Mouse (Mus musculus) liver, embryonic 14.5 days (tissue): ENCODE data around the gene Rab34. TPM values are rescaled to one million over a fixed set of nuclear protein-coding genes. Genes with fewer than 3 reads are reported as not detected.

Experiments
- ATAC-seq: fragments of 200-750 bp; cut with Nextera tagmentation; 2 replicates; pipeline ENCODE4 v1.8.0; 2017; ENCODE audit warnings: moderate number of reproducible peaks, mild to moderate bottlenecking, moderate library complexity; ENCODE audit not compliant: insufficient read depth
- DNase-seq, 3 experiments: peaks; one replicate each; pipeline ENCODE4 v3.0.0-alpha.2; 2012 to 2013; ENCODE audit warnings: low read depth in 3 of 3, low spot score in 3 of 3
- H3K27ac ChIP-seq: fragments of 300-500 bp; sonication (generic); 2 replicates; pipeline ENCODE4 v1.5.1; 2014; ENCODE audit warnings: moderate library complexity, mild to moderate bottlenecking, control low read depth, inconsistent platforms
- H3K27me3 ChIP-seq: fragments of 300-500 bp; sonication (generic); 2 replicates; pipeline ENCODE4 v1.6.1; 2014; ENCODE audit warnings: mild to moderate bottlenecking, low read length, moderate library complexity; ENCODE audit not compliant: control insufficient read depth, insufficient read depth
- H3K36me3 ChIP-seq: fragments of 300-500 bp; sonication (generic); replicated peaks from 2 replicates; pipeline ENCODE4 v1.6.1; 2014; ENCODE audit warnings: low read depth; ENCODE audit not compliant: control insufficient read depth, insufficient read depth
- H3K4me1 ChIP-seq, 2 experiments: fragments of 200-500 bp in 1 of 2; fragments of 300-500 bp in 1 of 2; sonication (generic) in 1 of 2; replicated peaks; 2 replicates each; pipeline ENCODE4 v1.6.1; 2012 to 2014; ENCODE audit warnings: antibody characterized with exemption in 1 of 2, inconsistent platforms in 1 of 2, low read length in 1 of 2; ENCODE audit not compliant: control insufficient read depth in 2 of 2, insufficient read depth in 2 of 2
- H3K4me2 ChIP-seq: fragments of 300-500 bp; sonication (generic); 2 replicates; pipeline ENCODE4 v1.6.1; 2014; ENCODE audit warnings: low read depth, mild to moderate bottlenecking, control low read depth, moderate library complexity
- H3K4me3 ChIP-seq, 2 experiments: fragments of 200-500 bp in 1 of 2; fragments of 300-500 bp in 1 of 2; sonication (generic) in 1 of 2; 2 replicates each; pipeline ENCODE4 v1.5.1; 2012 to 2014; ENCODE audit warnings: low read depth in 2 of 2, low read length in 2 of 2, mild to moderate bottlenecking in 2 of 2, control low read depth in 1 of 2, inconsistent platforms in 1 of 2, moderate library complexity in 1 of 2; ENCODE audit not compliant: insufficient read depth in 1 of 2
- H3K9ac ChIP-seq: fragments of 300-500 bp; sonication (generic); replicated peaks from 2 replicates; pipeline ENCODE4 v1.6.1; 2014; ENCODE audit warnings: mild to moderate bottlenecking, control low read depth, moderate library complexity
- H3K9me3 ChIP-seq: fragments of 300-500 bp; sonication (generic); 2 replicates; pipeline ENCODE4 v1.6.1; 2016; ENCODE audit warnings: low read length, mixed read lengths; ENCODE audit not compliant: control insufficient read depth
- CTCF ChIP-seq: IDR thresholded peaks from 2 replicates; pipeline ENCODE4 v1.5.1; 2016; ENCODE audit warnings: antibody characterized with exemption, low read depth, control low read depth
- EP300 ChIP-seq: IDR thresholded peaks from 2 replicates; pipeline ENCODE4 v1.6.1; 2016; ENCODE audit warnings: antibody characterized with exemption, low read depth
- WGBS: fragments of 180-500 bp; shearing (Covaris S2); extraction: QIAGEN DNeasy Blood & Tissue Kit; methylation state at CpG from one replicate; pipeline ENCODE4 v1.1.7; 2014; ENCODE audit not compliant: insufficient replicate concordance; 5-methylcytosine and 5-hydroxymethylcytosine counted together
- polyA plus RNA-seq, 2 experiments: library from polyadenylated mRNA; depleted of rRNA in 1 of 2; stranded (reverse) in 1 of 2; unstranded in 1 of 2; fragments of >200 nt; fragmentation: Nextera tagmentation in 1 of 2; extraction: Ambion mirVana in 1 of 2; gene quantifications; 2 replicates each; pipeline versions ENCODE4 v1.2.1 to v1.2.3; 2012 to 2014

Rab34 gene
- polyA plus RNA-seq, 2 experiments: 7.1 to 11.3 TPM

DNA sequence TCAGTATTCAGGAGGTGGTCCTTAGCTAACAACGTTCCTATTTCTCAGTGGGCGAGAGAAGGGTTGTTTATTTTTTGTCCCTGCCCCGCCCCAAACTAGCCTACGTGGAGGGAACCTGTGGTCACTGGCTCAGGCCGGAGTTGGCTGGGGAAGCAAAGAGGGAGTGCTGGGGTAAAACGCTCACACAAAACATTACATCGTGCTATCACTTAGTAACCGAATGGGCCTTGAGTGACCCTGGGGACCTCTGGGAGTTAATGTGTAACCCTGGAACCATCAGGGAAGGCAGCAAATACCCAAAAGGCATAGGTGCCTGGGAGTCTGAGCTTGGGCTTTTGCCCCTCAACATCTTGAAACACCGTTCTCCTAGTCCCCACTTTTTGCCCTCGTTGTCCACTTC, 10.8 kb upstream of the Rab34 start:
- ATAC-seq (peak; percentile 21), DNase-seq (peak in 2 of 3 experiments; percentile 64 to 70)
- Histone ChIP-seq H3K36me3 (peaks cover 33% of the 10 kb centered on the region), H3K4me3 (peak overlapping the region; percentile 86 to 90), H3K9me3 (no peaks in the 10 kb centered on the region), H3K4me1 (peaks cover 21 to 28% of the 10 kb centered on the region in 2 experiments), H3K9ac (peak overlapping the region; percentile 99), H3K27ac (peak overlapping the region; percentile 96), H3K27me3 (no peaks in the 10 kb centered on the region), H3K4me2 (peak overlapping the region; percentile 99)
- WGBS: 0% methylated on average over 10 of the region's 10 CpGs
- TF ChIP-seq EP300: peak; percentile 22; the same call in 1 of the 2 replicates
- no peak for TF ChIP-seq CTCF

DNA sequence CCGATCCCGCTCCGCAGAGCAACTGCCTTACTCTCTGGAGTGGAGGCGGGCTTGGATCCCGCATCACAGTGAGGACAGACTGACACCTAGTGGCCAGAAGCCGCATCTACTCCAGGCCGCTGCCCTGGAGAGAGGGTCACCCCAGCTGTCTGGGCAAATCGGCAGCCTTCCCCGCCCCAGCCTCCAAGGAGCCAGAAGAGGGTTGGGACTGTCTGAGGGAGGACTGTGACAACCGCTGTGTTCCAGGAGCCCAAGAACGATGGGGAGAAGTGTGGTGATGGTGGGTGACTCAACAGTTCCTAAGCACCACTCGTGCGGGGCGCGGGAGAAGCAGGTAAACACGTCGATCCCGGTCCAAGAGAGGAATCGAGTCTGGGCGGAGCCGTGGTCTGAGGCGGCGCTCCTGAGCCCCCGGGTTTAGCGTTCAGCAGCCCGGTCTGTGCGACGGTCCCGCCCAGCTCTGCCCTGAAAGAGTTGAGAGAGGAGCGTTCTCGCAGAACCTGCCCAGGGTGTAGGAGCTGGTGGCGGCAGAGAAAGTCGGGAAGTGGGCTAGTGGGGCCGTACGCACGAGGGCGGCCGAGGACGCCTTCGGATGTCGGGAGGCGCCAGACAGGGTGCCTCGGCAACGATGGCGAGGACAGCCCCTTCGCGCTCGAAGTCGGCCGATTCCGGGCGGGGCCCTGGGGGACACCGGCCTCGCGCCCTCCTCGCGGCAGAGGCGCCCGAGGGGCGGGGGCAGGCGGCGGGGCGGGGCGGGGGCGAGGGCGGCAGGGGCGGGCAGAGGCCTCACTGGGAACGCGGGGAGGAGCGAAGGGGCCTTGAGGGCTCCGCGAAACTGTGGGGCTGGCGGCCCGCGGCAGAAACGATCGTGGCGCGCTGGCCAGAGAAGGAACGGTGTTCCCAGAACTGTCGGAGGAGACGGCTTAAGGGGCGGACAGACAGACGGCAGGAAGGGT, 10.0 kb upstream of the Rab34 start:
- Histone ChIP-seq H3K27me3 (no peaks in the 10 kb centered on the region), H3K4me1 (peaks cover 21 to 28% of the 10 kb centered on the region in 2 experiments), H3K4me3 (peak overlapping the region; percentile 86 to 90), H3K9ac (peak overlapping the region; percentile 99), H3K36me3 (peaks cover 34% of the 10 kb centered on the region), H3K4me2 (peak overlapping the region; percentile 99), H3K9me3 (no peaks in the 10 kb centered on the region), H3K27ac (peak overlapping the region; percentile 96)
- ATAC-seq: peak; percentile 77
- DNase-seq: peak; percentile 87 to 93 (median 91)
- peak; percentile 99 for TF ChIP-seq CTCF
- no peak; the same call in 1 of the 2 replicates for TF ChIP-seq EP300
- WGBS: under 1% methylated on average over 82 of the region's 84 CpGs

DNA sequence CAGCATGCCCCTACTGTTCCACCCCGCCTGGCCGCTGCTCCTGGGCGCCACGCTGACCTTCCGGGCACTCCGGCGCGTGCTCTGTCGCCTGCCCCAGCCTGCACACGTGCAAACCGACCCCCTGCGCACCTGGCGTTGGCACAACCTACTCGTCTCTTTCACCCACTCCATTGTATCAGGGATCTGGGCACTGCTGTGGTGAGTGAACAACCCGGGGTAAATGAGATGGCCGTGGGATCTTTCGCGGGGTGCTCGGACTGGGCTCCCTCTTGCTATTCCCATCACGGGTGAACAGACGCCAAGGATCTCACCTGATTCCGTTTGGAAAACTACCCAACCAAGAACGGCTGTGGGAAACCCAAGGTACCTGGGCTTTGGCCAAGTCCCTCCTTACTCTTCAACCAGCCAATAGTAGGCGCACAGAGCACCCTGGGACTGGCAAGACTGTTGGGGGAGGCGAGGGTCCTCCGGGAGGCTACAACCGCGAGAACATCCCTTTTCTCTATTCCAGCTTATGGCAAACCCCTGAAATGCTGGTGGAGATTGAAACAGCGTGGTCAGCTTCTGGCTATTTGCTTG, 9.3 kb upstream of the Rab34 start:
- DNase-seq (peak in 1 of 3 experiments; percentile 60), ATAC-seq (peak; percentile 5)
- Histone ChIP-seq H3K27me3 (no peaks in the 10 kb centered on the region), H3K9me3 (no peaks in the 10 kb centered on the region), H3K36me3 (peaks cover 34% of the 10 kb centered on the region), H3K4me3 (peak overlapping the region; percentile 85 to 86), H3K9ac (peak overlapping the region; percentile 99), H3K27ac (peak overlapping the region; percentile 96), H3K4me1 (peaks cover 21 to 28% of the 10 kb centered on the region in 2 experiments), H3K4me2 (peak overlapping the region; percentile 99)
- TF ChIP-seq EP300 (no peak), CTCF (0 out of 2 replicates have a peak, but pooled peaks have one; percentile 0)
- 1% methylated on average over 29 of the region's 29 CpGs for WGBS

DNA sequence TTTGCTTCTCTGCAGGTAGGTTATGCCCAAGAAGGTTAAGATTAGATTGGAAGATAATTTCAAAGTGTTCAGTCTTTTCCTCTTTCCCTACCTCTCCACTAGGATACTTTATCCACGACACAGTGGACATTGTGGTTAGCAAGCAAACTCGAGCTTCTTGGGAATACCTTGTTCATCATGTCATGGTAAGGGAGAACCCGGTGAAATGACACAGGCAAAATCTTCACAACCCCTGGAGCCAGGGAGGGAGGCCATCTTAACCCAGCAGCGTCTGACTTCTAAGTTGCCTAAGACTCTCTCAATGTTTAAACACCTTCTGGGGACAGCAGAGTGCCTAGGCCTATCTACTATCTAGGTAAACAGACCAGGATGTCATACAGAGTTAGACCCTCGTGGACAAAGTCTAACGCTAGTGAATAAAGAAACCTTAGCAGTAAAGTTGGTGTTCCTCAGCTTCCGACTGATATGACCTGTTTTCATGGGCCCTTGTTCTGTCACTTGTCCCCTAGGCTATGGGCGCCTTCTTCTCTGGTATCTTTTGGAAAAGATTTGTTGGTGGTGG, 8.7 kb upstream of the Rab34 start:
- Histone ChIP-seq H3K4me3 (peak overlapping the region; percentile 85 to 86), H3K9me3 (no peaks in the 10 kb centered on the region), H3K27me3 (no peaks in the 10 kb centered on the region), H3K27ac (peak overlapping the region; percentile 96), H3K36me3 (peaks cover 34% of the 10 kb centered on the region), H3K4me2 (peak overlapping the region; percentile 99), H3K4me1 (peaks cover 21 to 33% of the 10 kb centered on the region in 2 experiments), H3K9ac (peak overlapping the region; percentile 99)
- WGBS: 9% methylated on average over 8 of the region's 8 CpGs
- ATAC-seq (no peak), DNase-seq (no peak)
- TF ChIP-seq EP300: no peak
- no peak for TF ChIP-seq CTCF
